Mouse (Mus musculus): ENCODE results near the gene Kmt5b.

The Kmt5b gene

GRCm38 (mm10) chr19:3843629-3844028, 76.4 kb downstream of the Kmt5b start:
- DNase-seq (ENCODE audit: low spot score in 2 of 2), result no peak

GRCm38 (mm10) chr19:3844836-3845235, 77.6 kb downstream of the Kmt5b start:
- no peak for DNase-seq (ENCODE audit: low spot score in 2 of 2)

GRCm38 (mm10) chr19:3845339-3845738, 78.1 kb downstream of the Kmt5b start:
- DNase-seq (ENCODE audit: low spot score in 2 of 2), result no peak

GRCm38 (mm10) chr19:3845803-3846406, 78.7 kb downstream of the Kmt5b start:
- no peak for DNase-seq (ENCODE audit: low spot score in 2 of 2)

- DNase-seq (ENCODE audit: low spot score in 2 of 2), result no peak
Observed at GRCm38 (mm10) chr19:3846676-3847604, 79.7 kb downstream of the Kmt5b start.

GRCm38 (mm10) chr19:3847711-3848110, 80.5 kb downstream of the Kmt5b start:
- no peak for DNase-seq (ENCODE audit: low spot score in 2 of 2)

- no peak for DNase-seq (ENCODE audit: low spot score in 2 of 2)
Observed at GRCm38 (mm10) chr19:3848207-3848808, 81.1 kb downstream of the Kmt5b start.

- no peak for DNase-seq (ENCODE audit: low spot score in 2 of 2)
Observed at GRCm38 (mm10) chr19:3849251-3849650, 82.0 kb downstream of the Kmt5b start.

GRCm38 (mm10) chr19:3850076-3850475, 82.9 kb downstream of the Kmt5b start:
- no peak for DNase-seq (ENCODE audit: low spot score in 2 of 2)

- no peak for DNase-seq (ENCODE audit: low spot score in 2 of 2)
Observed at GRCm38 (mm10) chr19:3850847-3851469, 83.7 kb downstream of the Kmt5b start.

- peak; percentile 98 for DNase-seq (ENCODE audit: low spot score in 2 of 2)
Observed at GRCm38 (mm10) chr19:3851502-3851962, 84.3 kb downstream of the Kmt5b start, which contains the start of gene Chka. TSS of gene Chka (plus strand) at chr19:3851773.

GRCm38 (mm10) chr19:3851979-3852681, 84.9 kb downstream of the Kmt5b start:
- DNase-seq (ENCODE audit: low spot score in 2 of 2), result peak; percentile 30 to 33

GRCm38 (mm10) chr19:3853121-3853520, 85.9 kb downstream of the Kmt5b start:
- DNase-seq (ENCODE audit: low spot score in 2 of 2), result no peak

- DNase-seq (ENCODE audit: low spot score in 2 of 2), result no peak
Observed at GRCm38 (mm10) chr19:3853891-3854290, 86.7 kb downstream of the Kmt5b start.

GRCm38 (mm10) chr19:3855091-3855490, 87.9 kb downstream of the Kmt5b start:
- DNase-seq (ENCODE audit: low spot score in 2 of 2), result no peak

- no peak for DNase-seq (ENCODE audit: low spot score in 2 of 2)
Observed at GRCm38 (mm10) chr19:3855601-3856000, 88.4 kb downstream of the Kmt5b start.

GRCm38 (mm10) chr19:3857220-3857619, 90.0 kb downstream of the Kmt5b start:
- no peak for DNase-seq (ENCODE audit: low spot score in 2 of 2)

GRCm38 (mm10) chr19:3862713-3863112, 95.5 kb downstream of the Kmt5b start:
- no peak for DNase-seq (ENCODE audit: low spot score in 2 of 2)

GRCm38 (mm10) chr19:3864960-3865359, 97.7 kb downstream of the Kmt5b start:
- no peak for DNase-seq (ENCODE audit: low spot score in 2 of 2)

Data from frontal cortex, postnatal 25 days (tissue).